Mouse (Mus musculus) midbrain, postnatal 0 days (tissue): ENCODE measurements around the gene Ablim2. TPM values are rescaled to one million over a fixed set of nuclear protein-coding genes. Genes with fewer than 3 reads are reported as not detected.

Source experiments
- ATAC-seq: fragments of 200-750 bp; cut with Nextera tagmentation; 2 replicates; pipeline ENCODE4 v1.8.0; 2017; ENCODE audit warnings: moderate number of reproducible peaks, mild to moderate bottlenecking, moderate TSS enrichment, moderate library complexity; ENCODE audit not compliant: low FRiP score
- DNase-seq: peaks from one replicate; pipeline ENCODE4 v3.0.0-alpha.2; 2015; ENCODE audit warnings: low spot score
- H3K27ac ChIP-seq: fragments of 300-500 bp; sonication (generic); 2 replicates; pipeline ENCODE4 v1.5.1; 2014; ENCODE audit warnings: low read depth, mild to moderate bottlenecking, low read length, mixed read lengths
- H3K27me3 ChIP-seq: fragments of 300-500 bp; sonication (generic); 2 replicates; pipeline ENCODE4 v1.6.1; 2014; ENCODE audit warnings: low read length, control low read depth, mixed read lengths; ENCODE audit not compliant: insufficient read depth
- H3K36me3 ChIP-seq: fragments of 300-500 bp; sonication (generic); 2 replicates; pipeline ENCODE4 v1.6.1; 2014; ENCODE audit warnings: low read length, control low read depth, mixed read lengths; ENCODE audit not compliant: insufficient read depth
- H3K4me1 ChIP-seq: fragments of 300-500 bp; sonication (generic); 2 replicates; pipeline ENCODE4 v1.6.1; 2014; ENCODE audit warnings: mild to moderate bottlenecking, control low read depth, antibody characterized with exemption, low read length, mixed read lengths; ENCODE audit not compliant: insufficient read depth
- H3K4me2 ChIP-seq: fragments of 300-500 bp; sonication (generic); 2 replicates; pipeline ENCODE4 v1.6.1; 2014; ENCODE audit warnings: low read depth, mild to moderate bottlenecking, low read length, mixed read lengths; ENCODE audit not compliant: poor library complexity, severe bottlenecking
- H3K4me3 ChIP-seq: fragments of 300-500 bp; sonication (generic); 2 replicates; pipeline ENCODE4 v1.5.1; 2014; ENCODE audit warnings: low read depth, mild to moderate bottlenecking, low read length, moderate library complexity
- H3K9ac ChIP-seq: fragments of 300-500 bp; sonication (generic); replicated peaks from 2 replicates; pipeline ENCODE4 v1.6.1; 2014; ENCODE audit warnings: mild to moderate bottlenecking, low read length, moderate library complexity, mixed read lengths; ENCODE audit not compliant: poor library complexity, severe bottlenecking
- H3K9me3 ChIP-seq: fragments of 300-500 bp; sonication (generic); 2 replicates; pipeline ENCODE4 v1.6.1; 2016; ENCODE audit warnings: low read length, control low read depth
- CTCF ChIP-seq: IDR thresholded peaks from 2 replicates; pipeline ENCODE4 v1.5.1; 2016; ENCODE audit warnings: antibody characterized with exemption, mild to moderate bottlenecking
- WGBS: fragments of 180-500 bp; shearing (Covaris S2); extraction: QIAGEN DNeasy Blood & Tissue Kit; methylation state at CpG from one replicate; pipeline ENCODE4 v1.1.7; 2014; 5-methylcytosine and 5-hydroxymethylcytosine counted together
- polyA plus RNA-seq: library from polyadenylated mRNA; unstranded; fragments of >200 nt; fragmentation: Nextera tagmentation; extraction: Ambion mirVana; gene quantifications from 2 replicates; pipeline ENCODE4 v1.2.1, GENCODE M21; 2015
- total RNA-seq: library from RNA; depleted of rRNA; stranded (reverse); fragments of >200 nt; gene quantifications from 2 replicates; pipeline ENCODE4 v1.2.3, GENCODE M21; 2014

Ablim2 gene
- total and polyA plus RNA-seq, 2 experiments from 2014 or later, result 32.2 to 44.9 TPM

DNA sequence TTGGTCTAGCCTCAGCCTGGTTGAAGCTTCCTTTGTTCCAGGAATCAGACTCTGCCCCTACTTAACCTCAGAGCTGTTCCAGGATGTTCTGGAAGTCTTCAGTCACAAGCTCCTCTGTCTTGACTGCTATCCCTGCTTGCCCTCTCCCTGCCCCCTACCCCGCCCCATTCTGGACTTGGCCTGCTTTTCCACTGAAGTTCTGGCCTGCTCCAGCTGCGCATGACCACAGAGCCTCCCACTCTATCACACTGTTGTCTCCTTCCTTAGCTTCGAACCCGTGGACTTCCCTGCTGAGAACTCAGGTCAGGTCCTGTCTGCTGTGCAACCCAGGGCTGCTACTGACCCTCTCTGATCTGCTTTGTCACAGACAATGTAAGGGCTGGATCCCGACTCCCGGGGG lies 8.2 kb downstream of the Ablim2 start:
- H3K27ac ChIP-seq, result no peak overlapping the region
- no peaks in the 10 kb centered on the region for H3K4me1 ChIP-seq
- no peak overlapping the region for H3K4me2 ChIP-seq
- ATAC-seq (no peak), DNase-seq (no peak)
- H3K9ac ChIP-seq, result no peak overlapping the region
- H3K27me3 ChIP-seq, result no peaks in the 10 kb centered on the region
- WGBS, result 87% methylated on average over 6 of the region's 6 CpGs
- TF ChIP-seq CTCF, result no peak
- H3K9me3 ChIP-seq, result no peaks in the 10 kb centered on the region
- no peak overlapping the region for H3K4me3 ChIP-seq
- H3K36me3 ChIP-seq, result no peaks in the 10 kb centered on the region; the same call in 1 of the 2 replicates

DNA sequence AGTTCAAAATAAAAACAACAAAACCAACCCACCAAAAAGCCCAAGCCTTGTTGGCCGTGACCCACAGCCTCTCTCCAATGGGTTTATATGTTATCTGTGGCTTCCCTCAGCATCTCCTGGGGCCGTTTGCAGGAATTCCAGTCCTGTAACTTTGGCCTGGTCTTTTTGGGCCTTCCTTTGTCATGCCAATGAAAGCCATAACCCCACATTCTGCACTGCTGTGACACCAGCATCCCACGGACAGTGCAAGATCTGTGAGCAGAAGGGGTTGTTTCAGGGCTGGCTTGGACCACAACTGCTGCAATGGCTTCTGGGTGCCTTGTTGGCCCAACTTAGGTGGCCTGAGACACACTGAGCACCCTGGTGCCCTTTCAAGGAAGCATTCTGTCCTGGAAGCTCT lies 10.8 kb downstream of the Ablim2 start:
- Histone ChIP-seq H3K9me3 (no peaks in the 10 kb centered on the region), H3K4me2 (no peak overlapping the region), H3K27me3 (no peaks in the 10 kb centered on the region), H3K36me3 (no peaks in the 10 kb centered on the region; the same call in 1 of the 2 replicates), H3K27ac (no peak overlapping the region), H3K4me1 (no peaks in the 10 kb centered on the region), H3K4me3 (no peak overlapping the region), H3K9ac (no peak overlapping the region)
- TF ChIP-seq CTCF, result no peak
- DNase-seq (no peak), ATAC-seq (no peak)
- 68% methylated on average over 3 of the region's 3 CpGs for WGBS

DNA sequence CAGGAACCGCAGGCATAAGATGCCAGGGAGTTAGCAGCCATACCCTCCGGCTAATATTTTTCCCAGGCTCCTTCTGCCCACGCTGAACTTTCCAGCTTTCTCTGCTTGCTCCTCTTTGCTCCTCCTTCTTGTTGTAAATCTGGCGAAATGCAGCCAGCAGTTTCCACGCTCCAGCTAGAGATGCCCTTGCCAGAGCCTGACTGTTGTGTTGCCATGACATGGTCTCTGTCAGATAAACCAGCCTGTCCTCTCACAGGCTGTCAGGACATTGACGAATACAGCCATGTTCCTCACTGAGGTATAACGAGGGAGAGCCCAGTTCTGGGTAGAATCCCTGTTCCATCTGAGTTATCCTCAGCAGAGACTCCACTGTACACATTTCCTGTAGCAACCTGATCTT lies 11.3 kb downstream of the Ablim2 start:
- 83% methylated on average over 7 of the region's 7 CpGs for WGBS
- TF ChIP-seq CTCF, result no peak
- H3K9ac ChIP-seq, result no peak overlapping the region
- H3K27me3 ChIP-seq, result no peaks in the 10 kb centered on the region
- H3K36me3 ChIP-seq, result no peaks in the 10 kb centered on the region
- ATAC-seq (no peak), DNase-seq (no peak)
- no peaks in the 10 kb centered on the region for H3K4me1 ChIP-seq
- H3K4me2 ChIP-seq, result no peak overlapping the region
- no peaks in the 10 kb centered on the region for H3K9me3 ChIP-seq
- no peak overlapping the region for H3K4me3 ChIP-seq
- H3K27ac ChIP-seq, result no peak overlapping the region

DNA sequence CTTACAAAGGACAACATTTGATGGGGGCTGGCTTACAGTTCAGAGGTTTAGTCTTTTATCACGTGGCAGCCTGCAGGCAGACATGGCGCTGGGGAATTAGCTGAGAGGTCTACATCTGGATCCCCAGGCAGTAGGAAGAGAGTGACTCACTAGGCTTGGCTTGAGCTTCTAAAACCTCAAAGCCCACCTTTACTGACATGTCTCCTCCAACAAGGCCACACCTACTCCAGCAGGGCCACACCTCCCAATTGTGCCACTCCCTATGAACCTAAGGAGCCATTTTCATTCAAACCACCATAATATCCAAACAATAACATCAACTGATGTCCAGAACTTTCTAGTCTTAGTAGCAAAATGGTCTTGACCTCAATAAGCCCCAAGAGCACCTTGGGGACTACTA lies 12.6 kb downstream of the Ablim2 start:
- H3K4me2 ChIP-seq, result no peak overlapping the region
- H3K4me1 ChIP-seq, result no peaks in the 10 kb centered on the region
- H3K27me3 ChIP-seq, result no peaks in the 10 kb centered on the region
- no peak overlapping the region for H3K27ac ChIP-seq
- no peak overlapping the region for H3K4me3 ChIP-seq
- no peak for ATAC-seq
- no peak for TF ChIP-seq CTCF
- H3K9ac ChIP-seq, result no peak overlapping the region
- no peak for DNase-seq
- WGBS, result 76% methylated on average over 2 of the region's 2 CpGs
- H3K36me3 ChIP-seq, result no peaks in the 10 kb centered on the region
- H3K9me3 ChIP-seq, result no peaks in the 10 kb centered on the region

DNA sequence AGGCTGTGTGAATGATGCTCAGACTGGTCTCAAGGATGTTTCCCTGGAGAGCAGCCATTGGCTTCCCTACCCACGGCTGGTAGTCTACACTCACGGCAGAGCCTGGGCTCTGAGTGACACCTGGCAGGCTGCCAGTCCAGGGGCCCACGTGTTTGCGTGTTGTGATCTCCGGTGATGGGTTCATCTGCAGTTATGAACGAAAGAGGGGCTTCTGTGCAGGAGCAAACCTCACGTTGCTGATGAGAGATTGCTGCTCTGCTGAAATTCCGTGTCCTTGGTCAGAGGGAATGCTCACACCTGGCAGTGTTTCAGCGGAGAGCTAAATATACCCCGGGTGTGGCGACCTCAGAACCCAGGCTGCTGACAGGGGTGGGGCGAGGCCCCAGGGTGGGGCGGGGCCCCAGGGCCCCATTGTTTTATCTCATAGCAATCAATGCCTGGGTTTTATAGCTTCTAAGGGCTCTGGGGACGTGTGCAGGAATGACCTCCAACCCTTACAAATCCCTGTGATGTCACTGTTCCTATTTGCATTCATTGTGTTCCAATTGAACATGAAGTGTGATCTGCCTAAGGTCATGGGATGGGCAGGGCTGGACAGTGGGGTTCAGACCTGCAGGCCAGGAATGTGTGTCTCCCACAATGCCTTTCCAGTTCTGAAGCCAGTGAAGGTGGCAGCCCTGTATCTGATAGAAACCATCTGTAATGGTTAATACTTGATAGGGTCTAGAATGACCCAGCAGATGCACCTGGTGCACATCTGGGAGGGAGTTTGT lies 13.4 kb downstream of the Ablim2 start:
- ATAC-seq (no peak), DNase-seq (no peak)
- Histone ChIP-seq H3K9me3 (no peaks in the 10 kb centered on the region), H3K27ac (no peak overlapping the region), H3K27me3 (no peaks in the 10 kb centered on the region), H3K4me2 (no peak overlapping the region), H3K4me3 (no peak overlapping the region), H3K4me1 (no peaks in the 10 kb centered on the region), H3K36me3 (no peaks in the 10 kb centered on the region), H3K9ac (no peak overlapping the region)
- no peak for TF ChIP-seq CTCF
- 73% methylated on average over 14 of the region's 14 CpGs for WGBS

DNA sequence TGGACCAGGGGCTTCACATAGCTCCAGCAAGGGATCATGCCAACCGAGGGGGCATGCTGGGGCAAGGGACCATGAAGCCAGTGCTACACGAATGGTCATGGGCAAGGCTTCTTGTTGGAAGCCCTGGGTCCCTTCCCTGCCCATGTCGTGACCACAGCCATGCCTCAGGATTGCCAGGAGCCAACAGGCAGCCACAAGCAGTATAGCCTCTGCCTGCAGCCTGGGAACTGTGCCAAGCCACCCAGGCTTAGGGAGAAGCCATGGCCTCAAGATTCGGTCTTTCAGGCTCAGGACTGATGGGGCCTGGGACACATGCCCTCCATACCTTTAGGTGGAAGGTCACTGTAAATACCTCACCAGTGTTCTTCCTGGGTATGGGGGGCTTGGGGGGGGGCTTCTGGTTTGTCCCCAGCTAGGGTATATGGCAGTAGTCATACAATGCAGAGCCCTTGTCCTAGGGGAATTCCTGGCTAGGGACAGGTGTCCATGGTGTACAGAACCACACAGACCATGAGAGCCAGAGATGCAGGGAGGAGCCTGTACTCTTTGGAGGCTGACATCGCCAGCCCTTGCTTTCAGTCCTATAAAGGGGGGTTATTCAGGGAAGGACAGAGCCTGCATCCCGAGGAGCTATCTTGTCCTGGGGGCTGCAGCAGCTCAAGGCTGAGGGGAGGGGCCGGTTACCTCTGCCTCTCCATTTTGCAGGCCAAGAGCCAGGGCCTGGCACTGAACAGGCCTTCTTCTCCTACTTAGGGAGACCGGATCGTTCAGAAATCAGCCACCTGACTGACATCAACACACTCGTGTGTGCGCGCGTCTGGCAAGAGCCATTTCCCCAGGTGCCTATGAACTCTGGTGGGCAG lies 15.8 kb downstream of the Ablim2 start:
- no peak overlapping the region for H3K27ac ChIP-seq
- TF ChIP-seq CTCF, result no peak
- WGBS, result 61% methylated on average over 13 of the region's 13 CpGs
- no peaks in the 10 kb centered on the region for H3K9me3 ChIP-seq
- no peaks in the 10 kb centered on the region for H3K4me1 ChIP-seq
- H3K36me3 ChIP-seq, result no peaks in the 10 kb centered on the region
- DNase-seq (peak; percentile 43), ATAC-seq (peak; percentile 20; the same call in 1 of the 2 replicates)
- H3K4me3 ChIP-seq, result no peak overlapping the region
- H3K4me2 ChIP-seq, result no peak overlapping the region
- H3K9ac ChIP-seq, result 0 out of 2 replicates have a peak overlapping the region, but pooled peaks have one; percentile 1
- no peaks in the 10 kb centered on the region for H3K27me3 ChIP-seq
